Mouse (Mus musculus) ovary, postnatal 14 days (tissue): ENCODE results near the gene Chrm4.

Experiments
- DNase-seq: peaks from one replicate; pipeline ENCODE4 v3.0.0; 2022; ENCODE audit warnings: low spot score

Chrm4 gene

GRCm38 (mm10) chr2:91944170-91944950, 17.3 kb downstream of the Chrm4 start:
- peak; percentile 74 for DNase-seq

DNA sequence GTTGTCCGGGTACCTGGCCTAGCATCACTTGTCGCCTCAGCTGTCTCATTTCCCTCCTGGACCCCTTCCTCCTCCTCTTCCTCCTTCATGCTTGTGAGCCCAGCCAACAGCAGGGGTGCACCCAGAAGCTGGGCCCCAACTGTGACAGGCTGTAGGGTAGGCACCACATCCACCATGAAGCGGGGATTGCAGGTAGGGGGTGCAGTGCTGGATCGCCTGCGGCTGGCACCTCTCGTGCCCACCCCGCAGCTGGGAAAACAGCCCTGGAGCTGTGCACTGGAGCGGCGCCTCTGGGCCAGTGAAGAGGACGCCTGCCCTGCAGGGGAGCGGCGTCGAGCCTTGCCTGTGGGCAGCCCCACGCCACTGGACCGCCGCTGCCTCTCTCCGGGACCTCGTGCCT, 18.4 kb downstream of the Chrm4 start, which contains the start of gene Gm9821:
TSS of gene Gm9821 (plus strand) at position 221 of the 400 bp plus-strand sequence.
- DNase-seq, result no peak

DNA sequence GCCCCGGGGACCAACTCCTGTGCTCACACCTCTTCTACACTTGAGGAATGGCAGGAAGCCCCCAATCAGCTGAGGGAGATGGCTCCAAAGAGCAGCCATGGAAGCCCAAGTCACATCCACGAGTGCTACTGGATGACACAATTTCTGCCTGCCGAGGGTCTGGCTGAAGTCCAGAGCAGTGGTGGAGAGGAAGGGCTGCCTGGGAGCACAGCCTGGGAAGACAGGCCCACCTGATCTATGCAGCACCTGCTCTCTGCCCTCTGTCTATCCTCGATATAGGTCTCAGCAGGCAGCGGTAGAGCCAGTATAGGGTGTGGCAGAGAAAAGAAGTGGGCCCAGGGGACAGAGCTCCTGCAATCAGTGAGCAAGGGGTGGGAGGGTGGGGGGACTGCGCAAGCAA, 19.8 kb downstream of the Chrm4 start:
- no peak for DNase-seq

DNA sequence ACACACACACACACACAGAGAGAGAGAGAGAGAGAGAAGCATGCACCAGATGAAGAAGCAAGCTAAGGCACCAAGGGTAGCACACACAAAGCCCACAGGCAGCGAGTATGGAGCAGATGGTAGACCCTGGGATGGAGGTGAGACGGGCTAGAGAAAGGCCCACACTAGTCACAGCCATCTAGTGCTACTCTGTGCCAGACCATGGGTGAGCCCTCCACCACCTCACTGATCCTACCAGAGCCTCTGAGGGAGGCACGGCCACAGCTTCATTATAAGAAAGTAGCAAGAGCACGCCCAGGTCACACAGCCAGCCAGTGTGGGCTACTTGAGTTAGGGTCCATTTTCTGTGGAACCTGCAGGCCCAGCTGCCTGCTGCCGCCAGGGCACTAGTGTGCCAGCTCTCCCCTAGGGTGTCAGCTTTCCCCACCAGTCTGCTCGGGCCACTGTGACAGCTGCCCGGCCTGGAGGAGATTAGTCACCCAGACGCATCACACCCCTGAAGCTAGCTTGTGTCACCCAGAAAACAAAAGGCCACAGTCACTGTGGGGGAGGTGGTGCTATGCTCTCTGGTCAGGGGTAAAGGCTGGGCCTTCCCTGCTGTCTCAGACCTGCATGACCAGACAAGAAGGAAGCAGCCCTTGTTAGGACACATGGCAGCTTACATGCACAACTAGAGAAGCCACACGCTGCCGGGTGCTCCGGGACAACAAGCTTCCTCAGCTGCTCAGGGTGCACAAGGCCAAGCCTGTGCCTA, 20.5 kb downstream of the Chrm4 start:
- DNase-seq, result no peak

GRCm38 (mm10) chr2:91948151-91948509, 21.1 kb downstream of the Chrm4 start:
- DNase-seq, result no peak

DNA sequence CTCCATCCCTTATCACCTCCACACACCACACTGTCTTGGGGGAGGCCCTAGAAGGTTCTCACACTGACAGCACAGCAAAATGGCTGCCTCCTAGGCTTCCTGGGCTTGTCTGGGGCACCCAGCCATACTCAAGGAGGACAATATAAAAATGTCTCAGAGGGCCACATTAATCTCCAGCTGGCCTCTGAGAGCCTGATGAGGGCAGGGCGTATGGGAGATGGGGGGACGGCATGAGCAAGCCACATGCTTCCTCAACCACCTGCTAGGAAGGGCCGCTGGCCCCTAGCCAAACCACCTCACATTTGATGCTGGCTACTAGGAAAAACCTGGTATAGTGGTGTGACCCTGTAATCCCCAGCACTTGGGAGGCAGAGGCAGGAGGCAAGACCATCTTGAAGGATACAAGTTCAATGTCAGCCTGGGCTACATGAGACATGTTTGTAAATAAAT, 21.8 kb downstream of the Chrm4 start:
- no peak for DNase-seq

DNA sequence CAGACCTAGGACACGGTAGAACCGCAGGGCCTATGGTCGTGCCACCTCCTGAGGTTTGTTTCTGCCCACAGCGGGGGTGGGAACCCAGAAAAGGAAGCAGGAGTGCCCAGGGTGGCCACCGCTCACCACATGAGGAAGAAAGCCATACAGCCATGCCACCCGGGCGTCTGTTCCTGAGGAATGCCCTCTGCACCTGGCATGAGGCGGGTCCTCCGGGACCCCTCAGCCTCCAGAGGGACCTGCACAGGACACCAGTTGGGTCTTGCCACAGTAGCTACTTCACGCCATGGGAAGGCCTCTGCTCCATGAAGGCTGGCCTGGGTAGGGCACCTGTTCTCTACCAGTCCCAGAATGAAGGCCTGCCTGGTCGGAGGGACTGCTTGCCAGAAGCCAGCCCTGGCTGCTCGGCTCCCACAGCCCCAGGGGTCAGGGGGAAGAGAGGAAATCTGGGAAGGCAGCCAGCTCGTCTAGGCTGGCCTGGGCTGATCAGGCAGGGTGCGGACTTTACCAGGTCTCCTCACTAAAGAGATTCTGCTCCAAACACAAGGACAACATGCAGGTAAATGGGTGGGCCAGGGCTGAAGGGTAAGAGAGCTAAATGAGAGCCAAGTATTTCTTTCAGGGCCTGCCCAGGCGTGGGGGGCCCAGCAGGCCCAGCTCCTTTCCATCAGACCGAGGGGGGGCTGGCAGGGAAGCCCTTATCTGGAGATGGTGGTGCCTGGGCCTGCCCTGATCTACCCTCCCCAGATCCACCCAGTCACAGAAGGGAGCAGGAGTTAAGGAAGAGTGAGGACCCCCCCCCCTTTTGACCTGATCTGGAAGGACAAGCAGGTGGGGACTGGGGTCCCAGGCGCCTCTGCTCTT, 22.6 kb downstream of the Chrm4 start:
- DNase-seq, result no peak

GRCm38 (mm10) chr2:91950275-91951085, 23.4 kb downstream of the Chrm4 start:
- no peak for DNase-seq

DNA sequence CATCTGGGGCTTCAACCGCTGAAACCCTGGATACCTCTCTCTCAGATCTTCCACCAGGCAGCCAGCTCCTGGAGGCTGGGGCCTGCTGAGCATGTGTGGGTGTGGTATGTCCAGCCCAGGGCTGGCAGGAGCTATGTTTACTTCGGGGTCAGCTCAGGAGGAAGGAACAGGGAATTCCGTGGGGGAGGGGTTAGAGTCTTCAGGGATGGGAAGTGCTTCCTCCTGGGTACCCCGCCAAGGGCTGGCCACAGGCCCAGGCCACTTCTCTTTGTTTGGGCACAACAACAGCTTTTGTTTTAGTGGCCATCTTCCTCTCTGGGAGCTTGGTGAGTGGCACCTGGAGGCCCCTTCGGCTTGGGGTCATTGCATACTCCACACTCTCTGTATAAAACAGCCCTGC, 26.8 kb downstream of the Chrm4 start:
- no peak for DNase-seq

DNA sequence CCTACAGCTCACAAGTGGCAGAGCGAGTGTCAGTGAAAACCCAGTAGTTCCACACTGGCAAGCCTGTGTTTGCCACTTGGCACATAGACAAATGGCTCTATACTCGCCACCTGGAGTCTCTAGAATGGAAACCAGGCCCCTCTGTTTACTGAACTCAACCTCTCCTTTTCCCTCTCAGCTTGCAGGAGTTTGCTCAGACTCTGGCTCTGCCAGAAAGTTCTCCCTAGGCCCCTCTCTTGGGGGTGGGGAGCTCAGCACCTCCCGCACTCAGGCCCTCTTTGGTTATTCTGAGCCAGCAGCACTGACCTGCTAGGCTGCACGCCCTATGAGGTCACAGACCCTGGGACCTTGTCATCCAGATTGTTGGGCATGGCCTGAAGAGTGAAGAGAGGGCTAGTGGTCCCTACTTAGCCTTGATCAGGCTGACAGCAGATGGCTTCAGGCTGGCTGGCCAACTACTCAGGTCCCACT, 28.1 kb downstream of the Chrm4 start:
- DNase-seq, result no peak

GRCm38 (mm10) chr2:91955875-91956274, 28.8 kb downstream of the Chrm4 start:
- DNase-seq, result no peak

- no peak for DNase-seq
Measured at GRCm38 (mm10) chr2:91957096-91957495, 30.0 kb downstream of the Chrm4 start.

DNA sequence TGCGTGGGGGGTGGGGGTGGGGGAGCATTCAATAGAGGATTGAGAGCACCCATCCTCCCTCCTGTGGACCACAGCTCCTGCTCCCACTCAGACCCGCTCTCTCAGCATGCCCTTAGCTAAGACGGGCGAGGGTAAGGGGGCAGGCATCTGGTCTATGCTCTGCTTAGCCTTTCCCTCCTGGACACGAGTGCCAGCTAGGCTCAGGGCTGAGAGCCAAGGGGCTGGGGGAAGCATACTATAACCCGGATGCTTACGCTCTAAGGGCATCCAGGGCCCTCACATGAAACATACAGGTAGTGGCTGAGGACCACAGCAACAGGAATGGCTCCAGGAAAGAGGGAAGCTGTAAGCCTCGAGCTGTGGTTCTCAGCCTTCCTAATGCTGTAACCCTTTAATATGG, 31.0 kb downstream of the Chrm4 start:
- DNase-seq, result no peak

DNA sequence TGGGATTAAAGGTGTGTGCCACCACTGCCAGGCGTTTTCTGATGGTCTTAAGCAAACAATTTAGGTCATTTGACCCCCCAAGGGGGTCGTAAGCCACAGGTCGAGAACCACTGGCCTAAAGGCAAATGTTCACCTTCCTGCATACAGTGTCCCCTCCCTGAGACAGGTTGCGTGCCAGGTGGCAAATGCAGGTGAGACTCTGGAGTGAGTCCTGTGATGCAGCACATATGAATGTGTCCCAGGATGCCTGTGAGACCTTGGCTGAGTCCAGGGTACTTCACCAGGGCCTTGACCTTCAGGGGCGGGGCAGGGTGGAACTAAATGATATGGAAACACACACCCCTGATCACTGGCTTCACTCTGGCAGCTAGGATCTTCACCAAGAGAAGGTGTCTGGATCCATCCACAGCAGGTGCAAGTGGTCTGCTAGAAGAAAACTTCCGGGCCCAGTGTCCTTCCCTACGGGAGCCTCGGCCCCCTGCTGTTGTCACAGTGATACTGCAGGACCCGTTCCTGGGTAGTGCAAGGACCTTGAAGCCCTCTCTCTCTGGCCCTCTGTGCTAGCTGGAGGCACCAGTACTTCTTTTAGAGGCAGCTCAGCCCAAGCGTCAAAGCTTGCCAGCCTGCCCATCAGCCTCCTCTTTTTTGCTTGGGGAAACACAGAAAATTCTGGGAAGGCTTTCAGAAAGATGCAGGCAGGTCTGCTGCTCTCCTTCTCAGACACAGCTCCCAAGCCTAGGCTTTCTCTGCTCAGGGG, 31.8 kb downstream of the Chrm4 start:
- peak; percentile 50 for DNase-seq

- DNase-seq, result no peak
Measured at GRCm38 (mm10) chr2:91959544-91960410, 32.7 kb downstream of the Chrm4 start.

DNA sequence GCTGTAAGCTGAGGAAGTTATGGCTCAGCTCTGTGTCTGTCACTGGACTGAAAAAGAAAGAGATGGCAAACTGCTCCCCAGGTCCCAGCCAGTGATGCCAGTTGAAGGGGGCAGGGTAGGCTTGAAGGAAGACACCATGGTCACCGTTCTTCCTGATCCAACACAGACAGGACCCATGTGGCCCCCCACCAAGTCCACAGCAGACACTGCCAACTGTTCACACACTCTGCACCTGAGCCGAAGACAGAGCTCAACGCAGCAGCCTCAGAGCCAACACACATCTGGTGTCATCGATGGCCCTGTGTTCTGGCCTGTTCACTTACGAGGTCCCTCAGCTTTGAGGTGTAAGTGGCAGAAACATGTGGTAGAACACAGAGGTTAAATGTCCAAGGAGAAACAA, 33.4 kb downstream of the Chrm4 start:
- DNase-seq, result no peak

- no peak for DNase-seq
Measured at GRCm38 (mm10) chr2:91961901-91962761, 35.1 kb downstream of the Chrm4 start.

- no peak for DNase-seq
Measured at GRCm38 (mm10) chr2:91962864-91963401, 35.9 kb downstream of the Chrm4 start.
